Mouse (Mus musculus) midbrain, postnatal 0 days (tissue): ENCODE data around the gene Src. TPM values are rescaled to one million over a fixed set of nuclear protein-coding genes. Genes with fewer than 3 reads are reported as not detected.

Experiments used
- ATAC-seq: fragments of 200-750 bp; cut with Nextera tagmentation; 2 replicates; pipeline ENCODE4 v1.8.0; 2017; ENCODE audit warnings: moderate number of reproducible peaks, mild to moderate bottlenecking, moderate TSS enrichment, moderate library complexity; ENCODE audit not compliant: low FRiP score
- DNase-seq: peaks from one replicate; pipeline ENCODE4 v3.0.0-alpha.2; 2015; ENCODE audit warnings: low spot score
- H3K27ac ChIP-seq: fragments of 300-500 bp; sonication (generic); 2 replicates; pipeline ENCODE4 v1.5.1; 2014; ENCODE audit warnings: low read depth, mild to moderate bottlenecking, low read length, mixed read lengths
- H3K27me3 ChIP-seq: fragments of 300-500 bp; sonication (generic); 2 replicates; pipeline ENCODE4 v1.6.1; 2014; ENCODE audit warnings: low read length, control low read depth, mixed read lengths; ENCODE audit not compliant: insufficient read depth
- H3K36me3 ChIP-seq: fragments of 300-500 bp; sonication (generic); 2 replicates; pipeline ENCODE4 v1.6.1; 2014; ENCODE audit warnings: low read length, control low read depth, mixed read lengths; ENCODE audit not compliant: insufficient read depth
- H3K4me1 ChIP-seq: fragments of 300-500 bp; sonication (generic); 2 replicates; pipeline ENCODE4 v1.6.1; 2014; ENCODE audit warnings: mild to moderate bottlenecking, control low read depth, antibody characterized with exemption, low read length, mixed read lengths; ENCODE audit not compliant: insufficient read depth
- H3K4me2 ChIP-seq: fragments of 300-500 bp; sonication (generic); 2 replicates; pipeline ENCODE4 v1.6.1; 2014; ENCODE audit warnings: low read depth, mild to moderate bottlenecking, low read length, mixed read lengths; ENCODE audit not compliant: poor library complexity, severe bottlenecking
- H3K4me3 ChIP-seq: fragments of 300-500 bp; sonication (generic); 2 replicates; pipeline ENCODE4 v1.5.1; 2014; ENCODE audit warnings: low read depth, mild to moderate bottlenecking, low read length, moderate library complexity
- H3K9ac ChIP-seq: fragments of 300-500 bp; sonication (generic); replicated peaks from 2 replicates; pipeline ENCODE4 v1.6.1; 2014; ENCODE audit warnings: mild to moderate bottlenecking, low read length, moderate library complexity, mixed read lengths; ENCODE audit not compliant: poor library complexity, severe bottlenecking
- H3K9me3 ChIP-seq: fragments of 300-500 bp; sonication (generic); 2 replicates; pipeline ENCODE4 v1.6.1; 2016; ENCODE audit warnings: low read length, control low read depth
- CTCF ChIP-seq: IDR thresholded peaks from 2 replicates; pipeline ENCODE4 v1.5.1; 2016; ENCODE audit warnings: antibody characterized with exemption, mild to moderate bottlenecking
- WGBS: fragments of 180-500 bp; shearing (Covaris S2); extraction: QIAGEN DNeasy Blood & Tissue Kit; methylation state at CpG from one replicate; pipeline ENCODE4 v1.1.7; 2014; 5-methylcytosine and 5-hydroxymethylcytosine counted together
- polyA plus RNA-seq: library from polyadenylated mRNA; unstranded; fragments of >200 nt; fragmentation: Nextera tagmentation; extraction: Ambion mirVana; gene quantifications from 2 replicates; pipeline ENCODE4 v1.2.1, GENCODE M21; 2015
- total RNA-seq: library from RNA; depleted of rRNA; stranded (reverse); fragments of >200 nt; gene quantifications from 2 replicates; pipeline ENCODE4 v1.2.3, GENCODE M21; 2014

Gene Src
- total and polyA plus RNA-seq, 2 experiments from 2014 or later = 26.6 to 129 TPM

- Histone ChIP-seq H3K36me3 (peaks cover 39% of the 10 kb centered on the region), H3K4me1 (peaks cover 28% of the 10 kb centered on the region), H3K4me3 (no peak overlapping the region), H3K9ac (peak overlapping the region; percentile 46), H3K27me3 (no peaks in the 10 kb centered on the region), H3K9me3 (no peaks in the 10 kb centered on the region), H3K27ac (peak overlapping the region; percentile 96), H3K4me2 (no peak overlapping the region)
- 23% methylated on average over 20 of the region's 20 CpGs for WGBS
- DNase-seq (peak; percentile 83), ATAC-seq (no peak)
- 0 out of 2 replicates have a peak, but pooled peaks have one; percentile 2 for TF ChIP-seq CTCF
Observed at GRCm38 (mm10) chr2:157462776-157463710, 44.8 kb downstream of the Src start.

GRCm38 (mm10) chr2:157463887-157464745 lies 45.9 kb downstream of the Src start:
- Histone ChIP-seq H3K9ac (peak overlapping the region; percentile 48), H3K4me2 (0 out of 2 replicates have a peak overlapping the region, but pooled peaks have one; percentile 12), H3K27me3 (no peaks in the 10 kb centered on the region), H3K4me3 (no peak overlapping the region), H3K4me1 (peaks cover 28% of the 10 kb centered on the region), H3K9me3 (no peaks in the 10 kb centered on the region), H3K36me3 (peaks cover 50% of the 10 kb centered on the region), H3K27ac (peak overlapping the region; percentile 96)
- ATAC-seq (peak; percentile 12; the same call in 1 of the 2 replicates), DNase-seq (no peak)
- 13% methylated on average over 16 of the region's 16 CpGs for WGBS
- TF ChIP-seq CTCF = peak; percentile 13

- 2% methylated on average over 11 of the region's 12 CpGs for WGBS
- peaks cover 53% of the 10 kb centered on the region for H3K36me3 ChIP-seq
- no peaks in the 10 kb centered on the region for H3K9me3 ChIP-seq
- 0 out of 2 replicates have a peak overlapping the region, but pooled peaks have one; percentile 12 for H3K4me2 ChIP-seq
- peak overlapping the region; percentile 48 for H3K9ac ChIP-seq
- peaks cover 28% of the 10 kb centered on the region for H3K4me1 ChIP-seq
- TF ChIP-seq CTCF = no peak
- DNase-seq = peak; percentile 97
- no peak overlapping the region for H3K4me3 ChIP-seq
- H3K27ac ChIP-seq = peak overlapping the region; percentile 96
- H3K27me3 ChIP-seq = no peaks in the 10 kb centered on the region
- peak; percentile 94 for ATAC-seq
Observed at GRCm38 (mm10) chr2:157464746-157465126, 46.5 kb downstream of the Src start.

GRCm38 (mm10) chr2:157466836-157467235 lies 48.6 kb downstream of the Src start:
- Histone ChIP-seq H3K27me3 (no peaks in the 10 kb centered on the region), H3K9me3 (no peaks in the 10 kb centered on the region), H3K27ac (no peak overlapping the region), H3K36me3 (peaks cover 56% of the 10 kb centered on the region), H3K4me2 (no peak overlapping the region), H3K4me1 (peaks cover 27% of the 10 kb centered on the region), H3K9ac (no peak overlapping the region), H3K4me3 (no peak overlapping the region)
- WGBS = 39% methylated on average over 7 of the region's 7 CpGs
- DNase-seq (no peak), ATAC-seq (no peak)
- TF ChIP-seq CTCF = no peak

GRCm38 (mm10) chr2:157468130-157468796 lies 50.0 kb downstream of the Src start:
- H3K4me3 ChIP-seq = no peak overlapping the region
- peaks cover 19% of the 10 kb centered on the region for H3K4me1 ChIP-seq
- peak; percentile 58 for TF ChIP-seq CTCF
- no peak overlapping the region for H3K4me2 ChIP-seq
- no peak for ATAC-seq
- no peaks in the 10 kb centered on the region for H3K27me3 ChIP-seq
- WGBS = 67% methylated on average over 8 of the region's 8 CpGs
- peaks cover 55% of the 10 kb centered on the region for H3K36me3 ChIP-seq
- no peaks in the 10 kb centered on the region for H3K9me3 ChIP-seq
- no peak for DNase-seq
- no peak overlapping the region for H3K9ac ChIP-seq
- H3K27ac ChIP-seq = no peak overlapping the region
